Mouse (Mus musculus) liver, embryonic 14.5 days (tissue): Measurements from ENCODE around the gene Ppfibp1.

Source experiments
- CTCF ChIP-seq: IDR thresholded peaks from 2 replicates; pipeline ENCODE4 v1.5.1; 2016; ENCODE audit warnings: antibody characterized with exemption, low read depth, control low read depth
- EP300 ChIP-seq: IDR thresholded peaks from 2 replicates; pipeline ENCODE4 v1.6.1; 2016; ENCODE audit warnings: antibody characterized with exemption, low read depth

GRCm38 (mm10) chr6:146972009-146972408 is 83.7 kb downstream of the Ppfibp1 start:
- TF ChIP-seq CTCF, result no peak
- no peak for TF ChIP-seq EP300
